In genomic region chr2:167417694-167418093, GRCm38 (mm10) we compare ENCODE assay signal across 7 mouse cellular contexts. TPM values are rescaled to one million over a fixed set of nuclear protein-coding genes. Genes with fewer than 3 reads are reported as not detected.
DNase-seq lines count a peak whose midpoint lies in the region; ATAC-seq lines count a peak whose summit lies in the region.

No protein-coding gene starts in this region.

- no peaks in the 10 kb centered on the region; the same call in 1 of the 2 replicates for H3K9me3 ChIP-seq in midbrain, embryonic 11.5 days (ENCODE audit: control insufficient read depth, low read length)
- no peaks in the 10 kb centered on the region for H3K9me3 ChIP-seq in midbrain, embryonic 16.5 days (replicated peaks; ENCODE audit: control insufficient read depth, low read length, poor library complexity, severe bottlenecking)
- H3K9me3 ChIP-seq in embryonic facial prominence, embryonic 11.5 days (replicated peaks; ENCODE audit: control insufficient read depth, low read length): no peaks in the 10 kb centered on the region

- no peak overlapping the region for H3K4me2 ChIP-seq in midbrain, embryonic 11.5 days
- H3K4me2 ChIP-seq in midbrain, embryonic 16.5 days (ENCODE audit: low read length): no peak overlapping the region
- no peak overlapping the region for H3K4me2 ChIP-seq in embryonic facial prominence, embryonic 11.5 days (ENCODE audit: low read depth, low read length)

- DNase-seq in midbrain, embryonic 11.5 days (ENCODE audit: low spot score, missing footprints): peak; percentile 91
- DNase-seq in adrenal gland, adult 8-10 months: peak; percentile 51
- DNase-seq in embryonic facial prominence, embryonic 11.5 days (ENCODE audit: low spot score): peak; percentile 76
- peak; percentile 88 for DNase-seq in kidney, postnatal 10 days
- peak; percentile 86 for DNase-seq in lung, postnatal 14 days
- DNase-seq in spleen, postnatal 14 days (ENCODE audit: low spot score in 2 of 2): peak; percentile 44 to 70

- H3K9ac ChIP-seq in midbrain, embryonic 11.5 days (ENCODE audit: low read length): no peak overlapping the region
- no peak overlapping the region for H3K9ac ChIP-seq in midbrain, embryonic 16.5 days (ENCODE audit: low read depth, low read length)
- H3K9ac ChIP-seq in embryonic facial prominence, embryonic 11.5 days (replicated peaks; ENCODE audit: low read length): no peak overlapping the region

- no peaks in the 10 kb centered on the region for H3K36me3 ChIP-seq in midbrain, embryonic 11.5 days (ENCODE audit: control insufficient read depth, insufficient read depth, low read length)
- H3K36me3 ChIP-seq in midbrain, embryonic 16.5 days (ENCODE audit: control insufficient read depth, insufficient read depth, low read length): no peaks in the 10 kb centered on the region
- no peaks in the 10 kb centered on the region for H3K36me3 ChIP-seq in embryonic facial prominence, embryonic 11.5 days (replicated peaks; ENCODE audit: control insufficient read depth, insufficient read depth, low read depth, low read length)

- no peaks in the 10 kb centered on the region for H3K27me3 ChIP-seq in midbrain, embryonic 11.5 days (ENCODE audit: control insufficient read depth, insufficient read depth, low read length)
- no peaks in the 10 kb centered on the region for H3K27me3 ChIP-seq in midbrain, embryonic 16.5 days (ENCODE audit: control insufficient read depth, insufficient read depth, low read depth, low read length)
- no peaks in the 10 kb centered on the region for H3K27me3 ChIP-seq in embryonic facial prominence, embryonic 11.5 days (ENCODE audit: control insufficient read depth, insufficient read depth, low read length)

- H3K4me1 ChIP-seq in midbrain, embryonic 11.5 days (ENCODE audit: control insufficient read depth, insufficient read depth, low read length): peaks cover 12% of the 10 kb centered on the region
- peaks cover 12% of the 10 kb centered on the region for H3K4me1 ChIP-seq in midbrain, embryonic 16.5 days (ENCODE audit: control insufficient read depth, insufficient read depth, low read length)
- H3K4me1 ChIP-seq in embryonic facial prominence, embryonic 11.5 days (ENCODE audit: control insufficient read depth, insufficient read depth, low read length): no peaks in the 10 kb centered on the region; the same call in 1 of the 2 replicates

- WGBS in midbrain, embryonic 11.5 days: 35% methylated on average over 4 of the region's 4 CpGs
- WGBS in midbrain, embryonic 16.5 days: 41% methylated on average over 4 of the region's 4 CpGs
- 41% methylated on average over 4 of the region's 4 CpGs for WGBS in embryonic facial prominence, embryonic 11.5 days

- no peak overlapping the region for H3K27ac ChIP-seq in midbrain, embryonic 11.5 days (ENCODE audit: low read depth, low read length)
- no peak overlapping the region for H3K27ac ChIP-seq in midbrain, embryonic 16.5 days (ENCODE audit: low read length)
- no peak overlapping the region for H3K27ac ChIP-seq in embryonic facial prominence, embryonic 11.5 days (replicated peaks; ENCODE audit: low read depth, low read length)

- ATAC-seq in midbrain, embryonic 11.5 days (ENCODE audit: low FRiP score): no peak
- ATAC-seq in midbrain, embryonic 16.5 days: no peak
- ATAC-seq in embryonic facial prominence, embryonic 11.5 days (replicated peaks; ENCODE audit: insufficient number of reproducible peaks, low FRiP score, low TSS enrichment, low read depth): no peak

- H3K4me3 ChIP-seq in midbrain, embryonic 11.5 days (ENCODE audit: low read depth, low read length): no peak overlapping the region
- H3K4me3 ChIP-seq in midbrain, embryonic 16.5 days (ENCODE audit: low read depth, low read length): no peak overlapping the region
- no peak overlapping the region for H3K4me3 ChIP-seq in embryonic facial prominence, embryonic 11.5 days (ENCODE audit: low read depth, low read length)

RNA-seq across cellular contexts. Expression of gene Slc9a8, which starts 3.8 kb away (rescaled TPM):
- polyA plus RNA-seq in midbrain, embryonic 11.5 days (2014; fragmentation: Nextera tagmentation; extraction: Ambion mirVana): 15.1 and 17.2 TPM in 2 replicates
- polyA plus RNA-seq in midbrain, embryonic 16.5 days (2015; fragmentation: Nextera tagmentation; extraction: Ambion mirVana): 19.4 and 20.9 TPM in 2 replicates
- total RNA-seq in adrenal gland, adult 8-10 months (2022): 10 to 100 TPM; 39.8 to 87.3 (median 53.6) TPM
- 13.5 and 13.9 TPM in 2 replicates for polyA plus RNA-seq in embryonic facial prominence, embryonic 11.5 days (2014; fragmentation: Nextera tagmentation; extraction: Ambion mirVana)
